ENCODE assay signal across 7 mouse cellular contexts in genomic region chr3:49944783-49945182, GRCm38 (mm10).
A peak's percentile ranks its signal among the peaks of the same experiment; 100 is the strongest.
DNase-seq lines count a peak whose midpoint lies in the region; ATAC-seq lines count a peak whose summit lies in the region.

No protein-coding gene starts in this region.

- intact Hi-C loops in heart, postnatal 36 days (cut with DNase I): loop anchor here (5.0 to 10.0 kb wide), 2 partner anchors 187 to 300 kb away; partner anchors contain the start of gene Pcdh18
- intact Hi-C loops in left cerebral cortex, postnatal 36 days (cut with DNase I): no loop called here

- no peak for ATAC-seq in erythroblast, adult 5-6 weeks (replicated peaks; ENCODE audit: low FRiP score, poor library complexity, severe bottlenecking)

- DNase-seq in urinary bladder, postnatal 14 days (ENCODE audit: low spot score): peak; percentile 48
- no peak for DNase-seq in urinary bladder, postnatal 10 days (ENCODE audit: low spot score)
- peak; percentile 8 to 18 for DNase-seq in heart, postnatal 36 days
- DNase-seq in left cerebral cortex, postnatal 36 days (ENCODE audit: low spot score in 2 of 2): peak; percentile 26 to 27
- DNase-seq in cerebellum, adult 9-11 months: no peak
- no peak for DNase-seq in ovary, postnatal 10 days (ENCODE audit: low spot score)

Comparison
In these comparisons a context has a peak if more than half of its experiments do, and no peak if none do; other contexts are left out.
1. DNase-seq: peak in urinary bladder, postnatal 14 days (single experiment), heart, postnatal 36 days (2 of 2) and left cerebral cortex, postnatal 36 days (2 of 2); none in urinary bladder, postnatal 10 days (single experiment), cerebellum, adult 9-11 months (single experiment) and ovary, postnatal 10 days (single experiment).